Mouse (Mus musculus) liver, embryonic 12.5 days (tissue): Measurements from ENCODE around the gene Atrn. TPM values are rescaled to one million over a fixed set of nuclear protein-coding genes. Genes with fewer than 3 reads are reported as not detected.

Experiments
- ATAC-seq: fragments of 200-750 bp; cut with Nextera tagmentation; 2 replicates; pipeline ENCODE4 v1.8.0; 2017; ENCODE audit warnings: moderate number of reproducible peaks, mild to moderate bottlenecking, moderate library complexity
- H3K27ac ChIP-seq: fragments of 300-500 bp; sonication (generic); 2 replicates; pipeline ENCODE4 v1.5.1; 2016; ENCODE audit warnings: mild to moderate bottlenecking
- H3K27me3 ChIP-seq: fragments of 300-500 bp; sonication (generic); replicated peaks from 2 replicates; pipeline ENCODE4 v1.6.1; 2016; ENCODE audit warnings: mild to moderate bottlenecking, moderate library complexity
- H3K36me3 ChIP-seq: fragments of 300-500 bp; sonication (generic); 2 replicates; pipeline ENCODE4 v1.6.1; 2016; ENCODE audit warnings: mild to moderate bottlenecking, moderate library complexity
- H3K4me1 ChIP-seq: fragments of 300-500 bp; sonication (generic); 2 replicates; pipeline ENCODE4 v1.6.1; 2016
- H3K4me2 ChIP-seq: fragments of 300-500 bp; sonication (generic); 2 replicates; pipeline ENCODE4 v1.6.1; 2016; ENCODE audit warnings: mild to moderate bottlenecking, moderate library complexity
- H3K4me3 ChIP-seq: fragments of 300-500 bp; sonication (generic); 2 replicates; pipeline ENCODE4 v1.5.1; 2016; ENCODE audit warnings: mild to moderate bottlenecking, moderate library complexity
- H3K9ac ChIP-seq: fragments of 300-500 bp; sonication (generic); 2 replicates; pipeline ENCODE4 v1.6.1; 2016; ENCODE audit warnings: mild to moderate bottlenecking, moderate library complexity
- H3K9me3 ChIP-seq: fragments of 300-500 bp; sonication (generic); replicated peaks from 2 replicates; pipeline ENCODE4 v1.6.1; 2016; ENCODE audit warnings: mild to moderate bottlenecking, moderate library complexity
- WGBS: fragments of 180-500 bp; shearing (Covaris S2); methylation state at CpG from one replicate; pipeline ENCODE4 v1.1.7; 2016; ENCODE audit not compliant: insufficient replicate concordance; 5-methylcytosine and 5-hydroxymethylcytosine counted together
- polyA plus RNA-seq: library from polyadenylated mRNA; unstranded; fragments of >200 nt; fragmentation: Nextera tagmentation; extraction: Ambion mirVana; gene quantifications from 2 replicates; pipeline ENCODE4 v1.2.1, GENCODE M21; 2016

The Atrn gene
- polyA plus RNA-seq: 3.7 and 4.1 TPM in 2 replicates

GRCm38 (mm10) chr2:130905751-130906583, at the start of gene Atrn, which contains the start of gene 4930402H24Rik:
Gene Atrn (plus strand): TSS chr2:130906495.
Gene 4930402H24Rik (minus strand): TSS chr2:130906406.
- Histone ChIP-seq H3K4me1 (peaks cover 37% of the 10 kb centered on the region), H3K4me2 (peak within 1 kb of the TSS; percentile 98), H3K36me3 (0 out of 2 replicates have a peak, but pooled peaks cover 3% of the 10 kb centered on the region), H3K9ac (peak within 1 kb of the TSS; percentile 96), H3K4me3 (peak within 1 kb of the TSS; percentile 99), H3K27me3 (no peaks in the 10 kb centered on the region), H3K27ac (peak within 1 kb of the TSS; percentile 85), H3K9me3 (no peaks in the 10 kb centered on the region)
- ATAC-seq: peak; percentile 99
- WGBS: 4% methylated on average over 48 of the region's 50 CpGs

GRCm38 (mm10) chr2:130862091-130862490, 44.2 kb upstream of the Atrn start:
- Histone ChIP-seq H3K4me1 (no peaks in the 10 kb centered on the region), H3K9me3 (no peaks in the 10 kb centered on the region), H3K36me3 (no peaks in the 10 kb centered on the region), H3K27me3 (no peaks in the 10 kb centered on the region), H3K27ac (no peak overlapping the region), H3K4me3 (no peak overlapping the region), H3K9ac (no peak overlapping the region), H3K4me2 (no peak overlapping the region)
- ATAC-seq: no peak
- 68% methylated on average over 3 of the region's 3 CpGs for WGBS

GRCm38 (mm10) chr2:130870916-130871315, 35.4 kb upstream of the Atrn start:
- Histone ChIP-seq H3K27ac (no peak overlapping the region), H3K9ac (no peak overlapping the region), H3K27me3 (no peaks in the 10 kb centered on the region), H3K36me3 (no peaks in the 10 kb centered on the region), H3K9me3 (no peaks in the 10 kb centered on the region), H3K4me3 (no peak overlapping the region), H3K4me1 (no peaks in the 10 kb centered on the region), H3K4me2 (no peak overlapping the region)
- WGBS: 76% methylated on average over 5 of the region's 5 CpGs
- ATAC-seq: no peak

GRCm38 (mm10) chr2:130877376-130877775, 28.9 kb upstream of the Atrn start:
- Histone ChIP-seq H3K27ac (no peak overlapping the region), H3K9ac (no peak overlapping the region), H3K27me3 (no peaks in the 10 kb centered on the region), H3K4me3 (no peak overlapping the region), H3K4me2 (no peak overlapping the region), H3K4me1 (no peaks in the 10 kb centered on the region), H3K36me3 (no peaks in the 10 kb centered on the region), H3K9me3 (no peaks in the 10 kb centered on the region)
- ATAC-seq: no peak
- WGBS: 51% methylated on average over 3 of the region's 3 CpGs

GRCm38 (mm10) chr2:130886983-130887382, 19.3 kb upstream of the Atrn start:
- H3K9me3 ChIP-seq: no peaks in the 10 kb centered on the region
- H3K4me2 ChIP-seq: no peak overlapping the region
- no peak overlapping the region for H3K4me3 ChIP-seq
- peaks cover 4% of the 10 kb centered on the region; the same call in 1 of the 2 replicates for H3K36me3 ChIP-seq
- no peaks in the 10 kb centered on the region for H3K27me3 ChIP-seq
- H3K4me1 ChIP-seq: no peaks in the 10 kb centered on the region
- no peak for ATAC-seq
- no peak overlapping the region for H3K9ac ChIP-seq
- H3K27ac ChIP-seq: no peak overlapping the region

GRCm38 (mm10) chr2:130887456-130887855, 18.8 kb upstream of the Atrn start:
- 58% methylated on average over 1 of the region's 1 CpGs for WGBS
- H3K9ac ChIP-seq: no peak overlapping the region
- H3K27ac ChIP-seq: no peak overlapping the region
- no peak overlapping the region for H3K4me2 ChIP-seq
- H3K4me1 ChIP-seq: no peaks in the 10 kb centered on the region
- ATAC-seq: no peak
- H3K27me3 ChIP-seq: no peaks in the 10 kb centered on the region
- H3K9me3 ChIP-seq: no peaks in the 10 kb centered on the region
- peaks cover 4% of the 10 kb centered on the region; the same call in 1 of the 2 replicates for H3K36me3 ChIP-seq
- no peak overlapping the region for H3K4me3 ChIP-seq

GRCm38 (mm10) chr2:130896944-130897343, 9.4 kb upstream of the Atrn start:
- Histone ChIP-seq H3K36me3 (no peaks in the 10 kb centered on the region), H3K9ac (no peak overlapping the region), H3K9me3 (no peaks in the 10 kb centered on the region), H3K27ac (peak overlapping the region; percentile 63; the same call in 1 of the 2 replicates), H3K4me3 (no peak overlapping the region), H3K4me2 (no peak overlapping the region), H3K4me1 (no peaks in the 10 kb centered on the region), H3K27me3 (no peaks in the 10 kb centered on the region)
- WGBS: 70% methylated on average over 2 of the region's 2 CpGs
- ATAC-seq: no peak

GRCm38 (mm10) chr2:130897856-130898255, 8.4 kb upstream of the Atrn start:
- Histone ChIP-seq H3K4me1 (no peaks in the 10 kb centered on the region), H3K36me3 (no peaks in the 10 kb centered on the region), H3K4me2 (0 out of 2 replicates have a peak overlapping the region, but pooled peaks have one; percentile 13), H3K27ac (peak overlapping the region; percentile 63; the same call in 1 of the 2 replicates), H3K9me3 (no peaks in the 10 kb centered on the region), H3K4me3 (no peak overlapping the region), H3K9ac (no peak overlapping the region), H3K27me3 (no peaks in the 10 kb centered on the region)
- ATAC-seq: peak; percentile 77
- WGBS: 65% methylated on average over 2 of the region's 2 CpGs

- Histone ChIP-seq H3K4me3 (no peak overlapping the region), H3K9ac (no peak overlapping the region), H3K4me2 (no peak overlapping the region), H3K36me3 (no peaks in the 10 kb centered on the region), H3K27ac (0 out of 2 replicates have a peak overlapping the region, but pooled peaks have one; percentile 50), H3K4me1 (no peaks in the 10 kb centered on the region), H3K9me3 (no peaks in the 10 kb centered on the region), H3K27me3 (no peaks in the 10 kb centered on the region)
- peak; percentile 40; the same call in 1 of the 2 replicates for ATAC-seq
- WGBS: 80% methylated on average over 2 of the region's 2 CpGs
Measured at GRCm38 (mm10) chr2:130898783-130899182, 7.5 kb upstream of the Atrn start.

- under 1% methylated on average over 57 of the region's 58 CpGs for WGBS
- peak overlapping the region; percentile 99 for H3K4me3 ChIP-seq
Measured at GRCm38 (mm10) chr2:130906584-130907315, 455 bp downstream of the Atrn start.

GRCm38 (mm10) chr2:130911691-130912090, 5.4 kb downstream of the Atrn start:
- Histone ChIP-seq H3K9ac (no peak overlapping the region), H3K4me1 (peaks cover 38% of the 10 kb centered on the region), H3K9me3 (no peaks in the 10 kb centered on the region), H3K27ac (no peak overlapping the region), H3K4me3 (no peak overlapping the region), H3K27me3 (no peaks in the 10 kb centered on the region), H3K4me2 (no peak overlapping the region), H3K36me3 (no peaks in the 10 kb centered on the region)
- WGBS: 53% methylated on average over 1 of the region's 1 CpGs
- ATAC-seq: no peak

More at GRCm38 (mm10) chr2:130906584-130907315, 455 bp downstream of the Atrn start:
- no peaks in the 10 kb centered on the region for H3K9me3 ChIP-seq
- H3K9ac ChIP-seq: peak overlapping the region; percentile 96
- H3K4me1 ChIP-seq: peaks cover 42% of the 10 kb centered on the region
- peak; percentile 60 for ATAC-seq
- no peaks in the 10 kb centered on the region for H3K27me3 ChIP-seq
- H3K4me2 ChIP-seq: peak overlapping the region; percentile 98
- H3K27ac ChIP-seq: peak overlapping the region; percentile 85
- 0 out of 2 replicates have a peak, but pooled peaks cover 3% of the 10 kb centered on the region for H3K36me3 ChIP-seq

GRCm38 (mm10) chr2:130914873-130915272, 8.6 kb downstream of the Atrn start:
- H3K4me1 ChIP-seq: 0 out of 2 replicates have a peak, but pooled peaks cover 11% of the 10 kb centered on the region
- H3K36me3 ChIP-seq: no peaks in the 10 kb centered on the region
- ATAC-seq: no peak
- no peak overlapping the region for H3K27ac ChIP-seq
- H3K9ac ChIP-seq: no peak overlapping the region
- no peak overlapping the region for H3K4me2 ChIP-seq
- no peaks in the 10 kb centered on the region for H3K9me3 ChIP-seq
- no peaks in the 10 kb centered on the region for H3K27me3 ChIP-seq
- no peak overlapping the region for H3K4me3 ChIP-seq
- 92% methylated on average over 1 of the region's 1 CpGs for WGBS
